8 mouse cellular contexts compared by ENCODE assay signal in genomic region chr10:75316472-75316871, GRCm38 (mm10). TPM values are rescaled to one million over a fixed set of nuclear protein-coding genes. Genes with fewer than 3 reads are reported as not detected.
DNase-seq lines count a peak whose midpoint lies in the region; ATAC-seq lines count a peak whose summit lies in the region.

No protein-coding gene starts in this region.

- peak overlapping the region; percentile 46; the same call in 1 of the 2 replicates for H3K9ac ChIP-seq in hindbrain, embryonic 12.5 days

- H3K4me1 ChIP-seq in hindbrain, embryonic 12.5 days, result 0 out of 2 replicates have a peak, but pooled peaks cover 9% of the 10 kb centered on the region
- H3K4me1 ChIP-seq in midbrain, embryonic 10.5 days, result peaks cover 19% of the 10 kb centered on the region

- peaks cover 48% of the 10 kb centered on the region for H3K27me3 ChIP-seq in hindbrain, embryonic 12.5 days
- H3K27me3 ChIP-seq in midbrain, embryonic 10.5 days (ENCODE audit: low read depth, poor library complexity, severe bottlenecking), result peaks cover 46% of the 10 kb centered on the region

- H3K36me3 ChIP-seq in hindbrain, embryonic 12.5 days, result peaks cover 12% of the 10 kb centered on the region; the same call in 1 of the 2 replicates
- H3K36me3 ChIP-seq in midbrain, embryonic 10.5 days, result peaks cover 17% of the 10 kb centered on the region

- no peak overlapping the region for H3K27ac ChIP-seq in hindbrain, embryonic 12.5 days
- peak overlapping the region; percentile 68 for H3K27ac ChIP-seq in midbrain, embryonic 10.5 days (replicated peaks)

- H3K9me3 ChIP-seq in hindbrain, embryonic 12.5 days (replicated peaks), result no peaks in the 10 kb centered on the region
- H3K9me3 ChIP-seq in midbrain, embryonic 10.5 days (replicated peaks), result no peaks in the 10 kb centered on the region

- 6% methylated on average over 9 of the region's 9 CpGs for WGBS in hindbrain, embryonic 12.5 days
- WGBS in midbrain, embryonic 10.5 days, result 7% methylated on average over 9 of the region's 9 CpGs

- peak overlapping the region; percentile 37 for H3K4me3 ChIP-seq in hindbrain, embryonic 12.5 days
- H3K4me3 ChIP-seq in midbrain, embryonic 10.5 days, result peak overlapping the region; percentile 57

- peak; percentile 33 for ATAC-seq in hindbrain, embryonic 12.5 days (ENCODE audit: low FRiP score)

- H3K4me2 ChIP-seq in hindbrain, embryonic 12.5 days (replicated peaks), result peak overlapping the region; percentile 58

- DNase-seq in kidney, postnatal 10 days, result peak; percentile 49
- no peak for DNase-seq in kidney, postnatal 25 days
- DNase-seq in embryo, embryonic 10 days (ENCODE audit: low spot score), result peak; percentile 37
- no peak for DNase-seq in midbrain, embryonic 10.5 days (ENCODE audit: low spot score)
- DNase-seq in cerebellum, adult 9-11 months, result no peak
- no peak for DNase-seq in right cerebral cortex, adult 18-20 months
- DNase-seq in frontal cortex, adult 2 months (ENCODE audit: extremely low spot score in 1 of 2, low spot score in 1 of 2), result no peak

RNA-seq across cellular contexts. Expression of gene Adora2a, which starts 0.2 kb away (rescaled TPM):
- polyA plus RNA-seq in hindbrain, embryonic 12.5 days (2016; fragmentation: Nextera tagmentation; extraction: Ambion mirVana), result 2.5 and 3.0 TPM in 2 replicates
- 1.5 and 2.1 TPM in 2 replicates for polyA plus RNA-seq in midbrain, embryonic 10.5 days (2016; fragmentation: Nextera tagmentation; extraction: Ambion mirVana)
- polyA plus RNA-seq in frontal cortex, adult 2 months (2012; rRNA removed), result 9.6 and 13.3 TPM in 2 replicates

Comparison
In these comparisons a context has a peak if more than half of its experiments do, and no peak if none do; other contexts are left out.
1. DNase-seq: peak in kidney, postnatal 10 days (single experiment) and embryo, embryonic 10 days (single experiment); none in kidney, postnatal 25 days (0 of 2), midbrain, embryonic 10.5 days (single experiment), cerebellum, adult 9-11 months (single experiment), right cerebral cortex, adult 18-20 months (single experiment) and frontal cortex, adult 2 months (0 of 2).